Mouse (Mus musculus) ES-E14 (cell line): ENCODE results near the gene Got1. TPM values are rescaled to one million over a fixed set of nuclear protein-coding genes. Genes with fewer than 3 reads are reported as not detected.

Experiments used
- DNase-seq: peaks from one replicate; pipeline ENCODE4 v3.0.0-alpha.2; 2013; ENCODE audit warnings: low read depth, low spot score
- H3K27ac ChIP-seq: 2 replicates; pipeline ENCODE4 v1.5.1; 2012; ENCODE audit warnings: low read depth, mild to moderate bottlenecking, low read length, moderate library complexity, mixed read lengths; ENCODE audit not compliant: poor library complexity, insufficient read depth, severe bottlenecking
- H3K36me3 ChIP-seq: 2 replicates; pipeline ENCODE4 v1.6.1; 2012; ENCODE audit warnings: mild to moderate bottlenecking, low read length, moderate library complexity, mixed read lengths; ENCODE audit not compliant: control insufficient read depth, poor library complexity, insufficient read depth, severe bottlenecking
- H3K4me1 ChIP-seq, 2 experiments: fragments of 150-350 bp in 1 of 2; sonication (generic) in 1 of 2; 2 replicates each; pipeline ENCODE4 v1.6.1; 2012; ENCODE audit warnings: low read length in 2 of 2, mild to moderate bottlenecking in 1 of 2, mixed read lengths in 1 of 2; ENCODE audit not compliant: control insufficient read depth in 2 of 2, insufficient read depth in 2 of 2, poor library complexity in 1 of 2
- H3K4me3 ChIP-seq, 2 experiments: fragments of 150-350 bp in 1 of 2; sonication (generic) in 1 of 2; 2 replicates each; pipeline ENCODE4 v1.5.1; 2012; ENCODE audit warnings: low read length in 2 of 2, low read depth in 1 of 2, mild to moderate bottlenecking in 1 of 2, mixed read lengths in 1 of 2; ENCODE audit not compliant: insufficient read depth in 1 of 2, poor library complexity in 1 of 2, severe bottlenecking in 1 of 2
- H3K9ac ChIP-seq: 2 replicates; pipeline ENCODE4 v1.6.1; 2012; ENCODE audit warnings: low read depth, mild to moderate bottlenecking, low read length, mixed read lengths; ENCODE audit not compliant: poor library complexity, insufficient read depth, severe bottlenecking
- H3K9me3 ChIP-seq: fragments of 150-350 bp; sonication (generic); 2 replicates; pipeline ENCODE4 v1.6.1; 2012; ENCODE audit warnings: low read depth, mild to moderate bottlenecking, low read length; ENCODE audit not compliant: control insufficient read depth, insufficient read depth
- CHD2 ChIP-seq: IDR thresholded peaks from 2 replicates; pipeline ENCODE4 v1.6.1; 2014; ENCODE audit warnings: mild to moderate bottlenecking, low read depth, low read length, inconsistent platforms
- HCFC1 ChIP-seq: IDR thresholded peaks from 2 replicates; pipeline ENCODE4 v1.6.1; 2012; ENCODE audit warnings: low read length, inconsistent platforms, borderline replicate concordance; ENCODE audit not compliant: insufficient read depth
- MAFK ChIP-seq: IDR thresholded peaks from 2 replicates; pipeline ENCODE4 v1.6.1; 2014; ENCODE audit warnings: mild to moderate bottlenecking, low read depth, low read length, inconsistent platforms; ENCODE audit not compliant: insufficient read depth
- ZC3H11A ChIP-seq: IDR thresholded peaks from 2 replicates; pipeline ENCODE4 v1.6.1; 2012; ENCODE audit warnings: low read depth, mild to moderate bottlenecking, inconsistent platforms, low read length, borderline replicate concordance
- ZNF384 ChIP-seq: IDR thresholded peaks from 2 replicates; pipeline ENCODE4 v1.6.1; 2012; ENCODE audit warnings: low read depth, low read length, inconsistent platforms
- in situ Hi-C, 2 experiments: fragments of 600-800 bp; cut with MboI; formaldehyde crosslinking; loops; one replicate each; pipeline ENCODE4 v1.15.1; 2025; ENCODE audit warnings: low sequenced_read_pairs in 2 of 2, inconsistent platforms in 1 of 2; ENCODE audit not compliant: unreplicated experiment in 2 of 2
- total RNA-seq: library from RNA; depleted of rRNA; stranded (reverse); fragments of 300-350 nt; gene quantifications from 2 replicates; pipeline ENCODE4 v1.2.3, GENCODE M21; 2012

Gene Got1
- total RNA-seq, 1 experiment = 81.8 TPM

- Histone ChIP-seq H3K27ac (no peak overlapping the region), H3K36me3 (no peaks in the 10 kb centered on the region), H3K4me3 (no peak overlapping the region), H3K9ac (no peak overlapping the region), H3K4me1 (no peaks in the 10 kb centered on the region), H3K9me3 (no peaks in the 10 kb centered on the region)
- no peak for DNase-seq
- in situ Hi-C loops = no loop called here
- no peak for TF ChIP-seq CHD2
- no peak for TF ChIP-seq MAFK
- TF ChIP-seq ZNF384 = no peak
- no peak for TF ChIP-seq HCFC1
- no peak for TF ChIP-seq ZC3H11A
Observed at GRCm38 (mm10) chr19:43463546-43464293, 60.7 kb downstream of the Got1 start.

- Histone ChIP-seq H3K36me3 (no peaks in the 10 kb centered on the region), H3K4me3 (no peak overlapping the region), H3K9ac (no peak overlapping the region), H3K9me3 (no peaks in the 10 kb centered on the region), H3K4me1 (no peaks in the 10 kb centered on the region), H3K27ac (no peak overlapping the region)
- no peak for DNase-seq
- in situ Hi-C loops = no loop called here
- TF ChIP-seq ZNF384 (no peak), CHD2 (no peak), MAFK (no peak), ZC3H11A (no peak), HCFC1 (no peak)
Observed at GRCm38 (mm10) chr19:43462141-43462540, 62.3 kb downstream of the Got1 start.

- in situ Hi-C loops = no loop called here
- no peak for DNase-seq
- Histone ChIP-seq H3K4me3 (no peak overlapping the region), H3K27ac (no peak overlapping the region), H3K4me1 (no peaks in the 10 kb centered on the region), H3K9ac (no peak overlapping the region), H3K9me3 (no peaks in the 10 kb centered on the region), H3K36me3 (no peaks in the 10 kb centered on the region)
- TF ChIP-seq ZC3H11A (no peak), ZNF384 (no peak)
Observed at GRCm38 (mm10) chr19:43460481-43460880, 63.9 kb downstream of the Got1 start.

GRCm38 (mm10) chr19:43459948-43460347 is 64.5 kb downstream of the Got1 start:
- no peak for DNase-seq
- TF ChIP-seq ZC3H11A = no peak
- no peak for TF ChIP-seq MAFK
- TF ChIP-seq ZNF384 = no peak
- no peak for TF ChIP-seq HCFC1
- TF ChIP-seq CHD2 = no peak
- in situ Hi-C loops = no loop called here
- Histone ChIP-seq H3K9me3 (no peaks in the 10 kb centered on the region), H3K9ac (no peak overlapping the region), H3K36me3 (no peaks in the 10 kb centered on the region), H3K4me3 (no peak overlapping the region), H3K27ac (no peak overlapping the region), H3K4me1 (no peaks in the 10 kb centered on the region)

GRCm38 (mm10) chr19:43453025-43453424 is 71.4 kb downstream of the Got1 start:
- no peak overlapping the region for H3K4me3 ChIP-seq
- in situ Hi-C loops = no loop called here
- DNase-seq = no peak

More at GRCm38 (mm10) chr19:43453025-43453424, 71.4 kb downstream of the Got1 start:
- Histone ChIP-seq H3K36me3 (no peaks in the 10 kb centered on the region), H3K4me1 (no peaks in the 10 kb centered on the region), H3K9me3 (no peaks in the 10 kb centered on the region), H3K27ac (no peak overlapping the region), H3K9ac (no peak overlapping the region)
- TF ChIP-seq HCFC1 (no peak), ZNF384 (no peak), ZC3H11A (no peak), MAFK (no peak), CHD2 (no peak)
